Mouse (Mus musculus): Measurements from ENCODE around the gene Pacrg. TPM values are rescaled to one million over a fixed set of nuclear protein-coding genes. Genes with fewer than 3 reads are reported as not detected.
A peak's percentile ranks its signal among the peaks of the same experiment; 100 is the strongest.

The Pacrg gene
- polyA plus RNA-seq, 1 experiment from 2014 or later: 2.2 TPM

DNA sequence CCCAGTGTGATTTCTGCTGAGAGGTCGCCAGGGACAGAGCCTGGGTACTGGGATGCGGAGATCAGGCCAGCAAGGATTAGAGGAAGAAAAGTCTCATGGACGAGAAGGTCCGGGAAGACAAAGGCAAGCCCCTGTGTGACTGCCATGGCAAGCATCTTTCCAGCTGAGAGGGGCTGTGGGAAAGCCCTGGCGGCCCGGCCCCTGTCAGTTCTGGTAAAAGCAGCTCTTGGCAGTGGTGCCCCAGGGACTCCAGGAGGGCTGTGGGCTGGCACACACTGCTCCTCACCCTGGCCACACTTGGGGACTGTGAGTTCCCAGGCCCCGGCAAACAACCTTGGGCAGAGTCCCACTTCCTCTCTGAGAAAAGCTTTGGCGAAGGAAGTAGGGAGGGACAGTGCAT is 445.3 kb downstream of the Pacrg start:
- Histone ChIP-seq H3K4me3 (no peak overlapping the region), H3K27ac (no peak overlapping the region)

DNA sequence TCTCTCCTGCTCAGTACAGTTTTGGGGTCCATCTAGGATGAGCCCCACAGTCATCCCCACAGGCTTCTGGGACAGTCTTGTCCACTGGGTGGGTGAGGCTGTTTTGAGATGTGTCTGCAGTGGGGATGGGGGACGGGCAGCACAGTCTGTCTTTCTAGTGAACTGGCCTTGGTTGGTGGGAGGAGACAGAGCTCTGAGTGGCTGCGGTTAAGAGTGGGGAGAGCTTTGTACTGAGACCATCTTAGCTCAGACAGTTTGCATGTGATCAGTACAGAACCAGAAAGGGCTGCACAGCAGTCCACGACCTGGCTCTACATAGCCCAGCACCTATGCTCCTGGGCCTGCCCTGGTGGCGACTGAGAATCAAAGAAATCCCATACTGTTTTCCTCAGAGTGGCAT is 446.3 kb downstream of the Pacrg start:
- Histone ChIP-seq H3K4me3 (no peak overlapping the region), H3K27ac (no peak overlapping the region), H3K9ac (no peak overlapping the region), H3K4me1 (peaks cover 21% of the 10 kb centered on the region), H3K36me3 (no peaks in the 10 kb centered on the region), H3K4me2 (replicated peaks) (no peak overlapping the region), H3K9me3 (no peaks in the 10 kb centered on the region), H3K27me3 (no peaks in the 10 kb centered on the region)
- 78% methylated on average over 4 of the region's 4 CpGs for WGBS
- no peak for ATAC-seq (ENCODE audit: insufficient number of reproducible peaks, insufficient read depth, low FRiP score, low TSS enrichment)

More for the DNA sequence above, 445.3 kb downstream of the Pacrg start:
- ATAC-seq (ENCODE audit: insufficient number of reproducible peaks, insufficient read depth, low FRiP score, low TSS enrichment): no peak
- Histone ChIP-seq H3K9me3 (no peaks in the 10 kb centered on the region), H3K27me3 (no peaks in the 10 kb centered on the region), H3K4me2 (replicated peaks) (no peak overlapping the region), H3K9ac (no peak overlapping the region), H3K36me3 (no peaks in the 10 kb centered on the region), H3K4me1 (peaks cover 22% of the 10 kb centered on the region)
- WGBS: 43% methylated on average over 8 of the region's 8 CpGs

DNA sequence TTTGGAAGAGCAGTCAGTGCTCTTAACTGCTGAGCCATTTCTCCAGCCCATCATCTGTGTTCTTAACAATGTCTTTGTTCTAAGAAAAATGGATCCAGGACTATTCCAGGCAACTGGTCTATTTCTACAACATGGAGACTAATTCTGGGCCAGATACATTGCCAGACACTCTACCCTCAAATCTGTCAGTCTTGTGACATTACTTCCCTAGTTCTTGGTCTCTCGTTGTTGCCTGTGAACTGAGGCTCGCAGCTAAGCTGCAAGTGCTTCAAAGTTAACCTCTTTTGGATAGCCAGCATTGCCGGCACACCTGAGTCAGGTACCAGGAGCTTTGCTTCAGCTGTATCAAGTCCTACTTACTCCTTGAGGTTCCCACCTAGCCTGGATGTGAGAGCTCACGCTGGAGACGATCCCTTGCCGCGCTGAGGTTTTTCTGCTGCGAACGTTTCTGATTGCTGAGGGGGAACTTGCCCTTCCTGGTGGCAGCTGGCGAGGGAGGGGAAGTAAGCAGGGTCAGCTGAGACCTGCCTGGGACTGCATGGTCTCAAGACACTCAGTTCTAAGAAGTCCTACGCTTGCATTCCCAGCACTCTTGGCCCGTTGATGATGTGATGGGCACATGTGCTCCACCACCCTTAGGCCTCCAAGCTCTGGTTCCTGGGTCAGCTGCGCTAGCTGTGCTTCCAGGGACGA is 447.6 kb downstream of the Pacrg start:
- no peak overlapping the region for H3K4me2 ChIP-seq (replicated peaks)
- no peak for ATAC-seq (ENCODE audit: insufficient number of reproducible peaks, insufficient read depth, low FRiP score, low TSS enrichment)
- no peaks in the 10 kb centered on the region for H3K9me3 ChIP-seq
- WGBS: 80% methylated on average over 14 of the region's 14 CpGs
- no peaks in the 10 kb centered on the region for H3K36me3 ChIP-seq
- peaks cover 12% of the 10 kb centered on the region for H3K4me1 ChIP-seq
- H3K27ac ChIP-seq: no peak overlapping the region
- no peak overlapping the region for H3K4me3 ChIP-seq
- H3K27me3 ChIP-seq: no peaks in the 10 kb centered on the region
- no peak overlapping the region for H3K9ac ChIP-seq

DNA sequence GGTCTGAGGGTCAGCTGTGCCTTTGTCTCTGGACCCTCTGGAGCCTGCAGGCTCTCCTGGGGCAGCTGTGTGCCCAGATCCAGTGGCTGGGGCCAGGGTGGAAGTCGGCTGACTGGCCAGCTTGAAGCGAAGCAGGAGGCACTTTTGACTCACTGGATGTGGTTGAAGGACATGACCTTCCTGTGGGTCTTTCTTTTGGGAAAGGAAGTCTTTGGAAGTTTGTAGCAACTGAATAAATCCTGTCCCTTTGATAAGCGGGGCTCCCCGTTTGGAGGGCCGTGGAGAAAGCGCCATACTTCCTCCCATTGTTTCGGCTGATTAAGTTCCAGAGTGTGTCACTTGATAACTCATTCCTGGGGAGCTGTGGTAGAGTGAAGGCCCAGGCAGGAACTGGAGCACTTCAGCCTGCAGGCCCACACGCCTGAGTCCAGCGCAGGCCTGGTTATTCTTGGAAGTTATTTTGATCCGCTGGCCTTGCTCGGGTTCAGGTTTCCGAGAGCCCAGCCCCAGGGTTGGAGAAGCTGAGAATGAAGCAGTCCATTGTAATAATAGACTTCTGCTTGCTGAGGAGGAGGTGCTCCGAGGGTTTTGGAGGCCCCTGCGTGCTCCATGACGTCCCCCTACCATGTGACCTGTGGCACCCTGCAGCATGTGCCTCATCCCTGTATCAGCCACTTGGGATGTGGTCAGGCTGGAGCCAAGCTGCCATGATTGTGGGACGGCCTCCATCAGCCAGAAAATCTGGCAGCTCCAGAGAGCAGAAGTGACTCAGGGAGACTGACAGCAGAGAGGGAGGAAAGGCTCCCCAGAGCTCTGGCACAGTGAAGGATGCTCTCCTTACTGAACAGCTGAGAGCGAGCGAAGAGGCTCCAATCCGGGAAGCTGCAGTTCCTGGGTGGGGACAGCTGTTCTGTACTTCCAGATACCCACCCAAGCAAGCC is 449.6 kb downstream of the Pacrg start:
- Histone ChIP-seq H3K4me3 (no peak overlapping the region), H3K27me3 (no peaks in the 10 kb centered on the region), H3K36me3 (no peaks in the 10 kb centered on the region), H3K4me1 (peaks cover 11% of the 10 kb centered on the region), H3K9ac (no peak overlapping the region), H3K4me2 (replicated peaks) (peak overlapping the region; percentile 5; the same call in 1 of the 2 replicates), H3K9me3 (no peaks in the 10 kb centered on the region), H3K27ac (peak overlapping the region; percentile 89)
- 21% methylated on average over 19 of the region's 19 CpGs for WGBS
- ATAC-seq (ENCODE audit: insufficient number of reproducible peaks, insufficient read depth, low FRiP score, low TSS enrichment): peak; percentile 81

DNA sequence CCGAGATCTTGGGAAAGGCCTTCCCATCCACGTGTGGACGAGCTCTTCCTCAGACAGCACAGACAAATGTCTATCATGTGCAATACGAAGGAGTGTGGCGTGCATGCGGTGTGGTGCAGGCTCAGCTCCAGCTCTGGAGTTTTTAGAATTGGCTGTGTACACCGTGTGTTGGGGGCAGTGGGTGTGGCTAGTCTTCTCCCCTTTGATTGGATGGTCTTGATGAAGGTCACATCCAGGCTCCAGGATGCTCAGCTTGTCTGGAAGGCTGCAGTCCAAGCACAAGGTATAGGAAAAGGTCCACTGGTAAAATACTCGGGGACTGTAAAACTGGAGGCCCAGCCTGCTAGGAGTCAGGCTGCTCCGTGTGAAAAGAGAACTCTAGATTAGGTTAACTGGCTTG is 450.4 kb downstream of the Pacrg start:
- WGBS: 74% methylated on average over 9 of the region's 9 CpGs
- peak overlapping the region; percentile 89 for H3K27ac ChIP-seq
- no peaks in the 10 kb centered on the region for H3K36me3 ChIP-seq
- H3K4me2 ChIP-seq (replicated peaks): no peak overlapping the region
- peaks cover 11% of the 10 kb centered on the region for H3K4me1 ChIP-seq
- H3K4me3 ChIP-seq: no peak overlapping the region
- H3K27me3 ChIP-seq: no peaks in the 10 kb centered on the region
- H3K9ac ChIP-seq: no peak overlapping the region
- no peaks in the 10 kb centered on the region for H3K9me3 ChIP-seq
- no peak for ATAC-seq (ENCODE audit: insufficient number of reproducible peaks, insufficient read depth, low FRiP score, low TSS enrichment)

DNA sequence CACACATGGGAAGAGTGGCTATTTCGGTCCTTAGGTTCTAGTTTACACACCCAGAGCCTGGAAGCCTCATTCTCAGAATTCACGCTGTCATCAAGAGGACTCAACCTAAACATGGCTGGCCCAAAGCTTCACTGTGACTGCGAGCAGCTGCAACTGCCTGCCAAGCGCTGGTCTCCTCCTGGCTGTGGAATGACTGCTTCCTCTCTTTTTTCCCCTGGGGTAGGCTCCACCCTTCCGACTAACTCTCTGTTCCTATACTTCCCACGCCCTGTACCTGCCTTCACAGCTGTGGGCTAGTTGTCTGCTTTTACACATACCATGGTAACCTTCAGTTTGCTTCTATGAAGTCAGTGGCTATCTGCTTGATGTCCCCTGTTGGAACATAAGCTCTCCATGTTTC is 453.6 kb downstream of the Pacrg start:
- Histone ChIP-seq H3K9me3 (no peaks in the 10 kb centered on the region), H3K4me2 (replicated peaks) (no peak overlapping the region), H3K9ac (no peak overlapping the region), H3K27ac (no peak overlapping the region), H3K4me3 (no peak overlapping the region), H3K4me1 (peaks cover 11% of the 10 kb centered on the region), H3K27me3 (no peaks in the 10 kb centered on the region), H3K36me3 (no peaks in the 10 kb centered on the region)
- no peak for ATAC-seq (ENCODE audit: insufficient number of reproducible peaks, insufficient read depth, low FRiP score, low TSS enrichment)
- 64% methylated on average over 6 of the region's 6 CpGs for WGBS

DNA sequence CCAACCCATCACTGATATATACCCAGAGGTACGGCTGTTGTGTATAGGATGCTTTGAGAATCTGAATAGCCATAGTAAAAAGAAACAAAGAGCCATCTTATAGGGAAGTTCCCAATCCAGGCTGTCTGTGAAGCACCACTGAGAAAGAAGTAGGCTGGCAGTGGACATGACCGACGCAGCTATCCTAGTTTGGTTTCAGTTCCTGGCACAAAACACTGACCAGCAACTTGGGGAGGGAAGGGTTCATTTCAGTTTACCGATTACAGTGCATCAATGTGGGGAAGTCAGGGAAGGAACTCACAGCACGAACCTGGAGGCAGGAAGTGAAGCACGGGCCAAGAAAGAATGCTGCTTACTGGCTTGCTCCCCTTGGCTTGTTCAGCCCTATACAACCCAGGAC is 456.7 kb downstream of the Pacrg start:
- no peaks in the 10 kb centered on the region for H3K4me1 ChIP-seq
- no peak overlapping the region for H3K4me3 ChIP-seq
- H3K9ac ChIP-seq: no peak overlapping the region
- no peaks in the 10 kb centered on the region for H3K27me3 ChIP-seq
- H3K4me2 ChIP-seq (replicated peaks): no peak overlapping the region
- no peak overlapping the region for H3K27ac ChIP-seq
- no peak for ATAC-seq (ENCODE audit: insufficient number of reproducible peaks, insufficient read depth, low FRiP score, low TSS enrichment)
- H3K36me3 ChIP-seq: no peaks in the 10 kb centered on the region
- 86% methylated on average over 6 of the region's 6 CpGs for WGBS
- no peaks in the 10 kb centered on the region for H3K9me3 ChIP-seq

DNA sequence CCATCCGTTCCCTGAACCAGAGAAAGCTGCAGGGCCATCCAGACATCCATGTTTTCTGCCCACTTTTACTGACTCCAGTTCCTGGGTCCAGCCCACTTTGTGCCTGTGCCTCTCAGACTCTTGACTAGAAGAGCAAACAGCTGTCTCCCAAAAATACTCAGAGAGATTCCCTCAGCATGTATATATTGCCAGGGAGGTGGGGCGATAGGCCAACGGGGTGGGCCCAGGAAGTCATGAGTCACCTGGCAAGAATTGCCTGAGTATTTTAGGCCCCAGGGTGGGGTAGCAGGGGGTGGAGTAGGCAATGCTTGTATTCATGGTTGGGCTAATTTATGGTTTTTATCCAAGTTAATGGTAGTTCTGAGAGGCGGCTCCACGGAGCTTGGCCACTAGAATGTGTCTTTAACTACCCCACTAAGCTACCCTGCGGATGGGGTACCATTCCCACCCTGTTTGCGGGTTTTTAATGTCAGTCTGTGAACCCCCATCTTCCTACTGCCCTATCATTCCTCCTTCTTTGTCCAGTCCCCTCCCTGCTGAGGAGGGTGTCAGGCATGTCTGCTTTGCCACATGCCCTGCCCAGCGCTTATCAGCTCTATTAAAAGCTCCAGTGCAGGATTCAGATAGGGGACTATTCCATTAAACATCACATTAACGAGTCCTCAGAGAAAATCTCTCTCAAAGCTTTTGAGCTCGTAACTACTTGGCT is 461.5 kb downstream of the Pacrg start:
- Histone ChIP-seq H3K4me3 (no peak overlapping the region), H3K27ac (no peak overlapping the region), H3K4me1 (peaks cover 9% of the 10 kb centered on the region), H3K4me2 (replicated peaks) (no peak overlapping the region), H3K9me3 (no peaks in the 10 kb centered on the region), H3K36me3 (no peaks in the 10 kb centered on the region), H3K27me3 (no peaks in the 10 kb centered on the region), H3K9ac (no peak overlapping the region)
- no peak for ATAC-seq (ENCODE audit: insufficient number of reproducible peaks, insufficient read depth, low FRiP score, low TSS enrichment)
- whole genome bisulfite sequencing: 84% methylated on average over 10 of the region's 10 CpGs

DNA sequence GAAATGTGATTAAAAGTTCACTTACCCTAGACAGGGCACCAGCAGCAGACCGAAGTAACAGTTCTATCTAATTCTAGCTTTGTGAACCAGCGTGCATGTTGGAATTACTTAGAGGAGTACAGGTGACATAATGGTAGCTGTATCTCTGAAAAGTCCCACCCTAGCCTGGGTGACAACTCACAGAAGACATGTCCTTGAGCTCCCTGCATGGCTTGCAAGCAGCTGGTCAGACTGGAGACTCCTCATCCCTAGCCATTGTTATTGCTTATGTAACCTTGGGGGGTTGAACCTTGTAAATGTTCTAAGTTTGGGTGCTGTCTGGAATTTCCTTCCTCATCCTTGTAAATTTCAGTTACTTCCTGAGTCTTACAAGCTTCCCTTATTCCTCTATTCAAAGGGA is 462.5 kb downstream of the Pacrg start:
- Histone ChIP-seq H3K36me3 (no peaks in the 10 kb centered on the region), H3K27ac (no peak overlapping the region), H3K27me3 (no peaks in the 10 kb centered on the region), H3K4me2 (replicated peaks) (no peak overlapping the region), H3K9ac (no peak overlapping the region), H3K9me3 (no peaks in the 10 kb centered on the region), H3K4me1 (peaks cover 18% of the 10 kb centered on the region), H3K4me3 (no peak overlapping the region)
- WGBS: 100% methylated on average over 2 of the region's 2 CpGs
- no peak for ATAC-seq (ENCODE audit: insufficient number of reproducible peaks, insufficient read depth, low FRiP score, low TSS enrichment)

DNA sequence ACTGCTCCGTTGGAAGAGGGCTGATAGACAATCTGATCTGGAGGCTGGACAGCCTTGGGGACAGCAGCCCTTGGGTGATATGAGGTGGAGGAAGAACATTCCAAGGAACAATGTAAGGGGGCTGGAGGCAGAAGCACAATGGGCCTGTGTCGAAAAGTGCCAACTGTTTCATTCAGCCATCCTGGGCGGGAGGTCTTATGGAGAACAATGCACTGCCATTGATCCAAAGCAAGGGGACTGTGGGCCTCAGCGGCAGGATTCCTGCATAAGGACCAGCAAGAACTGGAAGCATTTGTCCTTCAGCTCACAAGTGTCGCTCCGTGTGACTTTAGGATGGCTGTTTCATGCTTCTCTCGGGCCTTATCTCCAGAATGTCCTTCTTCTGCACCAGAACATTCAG is 465.8 kb downstream of the Pacrg start:
- Histone ChIP-seq H3K27ac (no peak overlapping the region), H3K36me3 (no peaks in the 10 kb centered on the region), H3K4me3 (no peak overlapping the region), H3K4me2 (replicated peaks) (no peak overlapping the region), H3K9ac (no peak overlapping the region), H3K9me3 (no peaks in the 10 kb centered on the region), H3K4me1 (peaks cover 25% of the 10 kb centered on the region), H3K27me3 (no peaks in the 10 kb centered on the region)
- WGBS: 44% methylated on average over 7 of the region's 7 CpGs
- no peak for ATAC-seq (ENCODE audit: insufficient number of reproducible peaks, insufficient read depth, low FRiP score, low TSS enrichment)

DNA sequence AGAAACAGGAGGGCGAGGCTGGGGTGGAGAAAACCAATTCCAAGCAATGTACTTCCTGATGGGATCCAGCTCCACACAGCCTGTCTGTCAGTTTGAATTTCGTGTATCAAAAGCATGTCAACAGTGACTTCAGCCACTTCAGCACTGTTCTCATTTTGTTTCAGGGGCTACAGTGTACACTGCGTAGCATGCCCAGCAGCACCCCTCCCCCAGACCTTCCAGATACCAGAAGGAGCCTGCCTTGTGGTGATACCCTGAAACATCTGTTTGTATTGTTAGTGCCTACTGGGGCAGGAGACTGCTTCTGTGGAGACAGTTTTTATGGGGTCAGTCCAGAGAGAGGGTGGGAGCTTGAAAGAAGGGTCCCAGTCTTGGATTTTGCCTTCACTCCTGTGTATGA is 466.4 kb downstream of the Pacrg start:
- H3K27ac ChIP-seq: no peak overlapping the region
- ATAC-seq (ENCODE audit: insufficient number of reproducible peaks, insufficient read depth, low FRiP score, low TSS enrichment): peak; percentile 59; the same call in 1 of the 2 replicates

More for the DNA sequence above, 466.4 kb downstream of the Pacrg start:
- peaks cover 25% of the 10 kb centered on the region for H3K4me1 ChIP-seq
- no peak overlapping the region for H3K4me2 ChIP-seq (replicated peaks)
- no peaks in the 10 kb centered on the region for H3K9me3 ChIP-seq
- no peak overlapping the region for H3K4me3 ChIP-seq
- H3K9ac ChIP-seq: no peak overlapping the region
- WGBS: 41% methylated on average over 3 of the region's 3 CpGs
- no peaks in the 10 kb centered on the region for H3K27me3 ChIP-seq
- no peaks in the 10 kb centered on the region for H3K36me3 ChIP-seq

All from embryonic facial prominence, embryonic 12.5 days (tissue).